Mouse (Mus musculus) activated CD4-positive, CD25-positive, alpha-beta regulatory T cell, adult 9 weeks (primary cell): ENCODE results near the gene Sh3d19. TPM values are rescaled to one million over a fixed set of nuclear protein-coding genes. Genes with fewer than 3 reads are reported as not detected.

Experiments
- polyA plus RNA-seq: library from polyadenylated mRNA; unstranded; fragments of 100-300 nt; shearing (Covaris generic); gene quantifications from one replicate; pipeline ENCODE4 v1.2.1, GENCODE M21; 2017

Gene Sh3d19
- 3.6 TPM for polyA plus RNA-seq

GRCm38 (mm10) chr3:85970742-85971598 lies at the start of gene Sh3d19:
Gene Sh3d19 (plus strand): TSS chr3:85971109.

GRCm38 (mm10) chr3:86002423-86002822 lies 31.5 kb downstream of the Sh3d19 start, which contains the start of gene Prss48:
Gene Prss48 (minus strand): TSS chr3:86002491.

GRCm38 (mm10) chr3:86142263-86142933 lies 171.5 kb downstream of the Sh3d19 start, which contains the start of gene Rps3a1:
Gene Rps3a1 (minus strand): TSS chr3:86142702.

Other genes with a start within 250 kb of the Sh3d19 start
- gene Fam160a1, start 153.8 kb upstream of the Sh3d19 start, polyA plus RNA-seq, result 13.8 TPM
- gene Glt28d2, start 83.6 kb upstream of the Sh3d19 start, polyA plus RNA-seq, result 4.4 TPM
- 15.8 TPM for gene Gm37240, start 83.6 kb upstream of the Sh3d19 start, polyA plus RNA-seq
- gene Prss48, start 31.4 kb downstream of the Sh3d19 start, polyA plus RNA-seq, result not detected
- 2,130 TPM for gene Rps3a1, start 171.6 kb downstream of the Sh3d19 start, polyA plus RNA-seq